Mouse (Mus musculus) B cell, adult 62 days (primary cell): ENCODE results near the gene Dmrtc1c1. TPM values are rescaled to one million over a fixed set of nuclear protein-coding genes. Genes with fewer than 3 reads are reported as not detected.

Experiments
- total RNA-seq: library from RNA; stranded (reverse); gene quantifications from 4 replicates; pipeline ENCODE4 v1.2.4, GENCODE M21; 2023

Dmrtc1c1 gene
- not detected in 4 replicates for total RNA-seq

GRCm38 (mm10) chrX:102802663-102803062, at the start of gene Dmrtc1c1:
TSS of gene Dmrtc1c1 (plus strand) at chrX:102802963.

GRCm38 (mm10) chrX:102854516-102854915, 51.8 kb downstream of the Dmrtc1c1 start, which contains the start of gene Dmrtc1c2:
TSS of gene Dmrtc1c2 (minus strand) at chrX:102854616.

Other genes with a start within 250 kb of the Dmrtc1c1 start
- gene Phka1, start 158.7 kb upstream of the Dmrtc1c1 start, total RNA-seq: 18.8 to 21.0 TPM (median 19.6 TPM) in 4 replicates
- not detected in 4 replicates for gene Gm3880, start 116.0 kb upstream of the Dmrtc1c1 start, total RNA-seq
- not detected in 4 replicates for gene Gm9112, start 95.3 kb upstream of the Dmrtc1c1 start, total RNA-seq
- gene Dmrtc1b, start 95.1 kb upstream of the Dmrtc1c1 start, total RNA-seq: not detected in 4 replicates
- gene Dmrtc1c2, start 51.7 kb downstream of the Dmrtc1c1 start, total RNA-seq: not detected in 4 replicates
- not detected in 4 replicates for gene 1700031F05Rik, start 65.0 kb downstream of the Dmrtc1c1 start, total RNA-seq
- gene Dmrtc1a, start 105.7 kb downstream of the Dmrtc1c1 start, total RNA-seq: not detected in 4 replicates
- gene 1700011M02Rik, start 105.9 kb downstream of the Dmrtc1c1 start, total RNA-seq: not detected in 4 replicates
- gene 1700018G05Rik, start 125.4 kb downstream of the Dmrtc1c1 start, total RNA-seq: not detected in 4 replicates